Comparison of ENCODE assay signal across 9 mouse cellular contexts in the genomic region with DNA sequence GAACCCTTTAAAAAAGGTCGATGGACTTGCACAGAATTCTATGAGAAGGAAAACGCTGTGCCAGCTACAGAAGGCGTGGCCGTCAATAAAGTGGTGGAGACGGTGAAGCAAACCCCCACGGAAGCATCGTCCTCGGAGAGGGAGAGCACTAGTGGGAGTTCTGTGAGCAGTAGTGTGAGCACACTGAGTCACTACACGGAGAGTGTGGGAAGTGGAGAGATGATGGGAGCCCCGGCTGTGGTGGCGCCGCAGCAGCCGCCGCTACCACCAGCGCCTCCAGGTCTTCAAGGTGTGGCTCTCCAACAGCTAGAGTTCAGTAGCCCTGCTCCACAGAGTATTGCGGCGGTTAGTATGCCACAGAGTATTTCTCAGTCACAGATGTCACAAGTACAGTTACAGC. TPM values are rescaled to one million over a fixed set of nuclear protein-coding genes. Genes with fewer than 3 reads are reported as not detected.
DNase-seq lines count a peak whose midpoint lies in the region; ATAC-seq lines count a peak whose summit lies in the region.
"Had no signal": no experiment of that assay in that cellular context is flagged by ENCODE, and none has a peak within 500 bp of the region (broad histone marks: within the 10 kb centered on the region; RNA-seq: fewer than 3 reads in every experiment).

No protein-coding gene starts in this region.

- peaks cover 53% of the 10 kb centered on the region for H3K4me1 ChIP-seq in lung, embryonic 15.5 days
- peaks cover 64% of the 10 kb centered on the region for H3K4me1 ChIP-seq in forebrain, embryonic 15.5 days
- peaks cover 56% of the 10 kb centered on the region for H3K4me1 ChIP-seq in limb, embryonic 13.5 days
- H3K4me1 ChIP-seq in liver, embryonic 12.5 days, result peaks cover 37% of the 10 kb centered on the region

- no peak overlapping the region for H3K9ac ChIP-seq in lung, embryonic 15.5 days
- H3K9ac ChIP-seq in forebrain, embryonic 15.5 days (replicated peaks), result peak overlapping the region; percentile 99; the same call in 1 of the 2 replicates
- no peak overlapping the region for H3K9ac ChIP-seq in limb, embryonic 13.5 days
- no peak overlapping the region for H3K9ac ChIP-seq in liver, embryonic 12.5 days

- WGBS in lung, embryonic 15.5 days, result 90% methylated on average over 17 of the region's 17 CpGs
- 89% methylated on average over 17 of the region's 17 CpGs for WGBS in forebrain, embryonic 15.5 days
- WGBS in limb, embryonic 13.5 days, result 94% methylated on average over 17 of the region's 17 CpGs
- WGBS in liver, embryonic 12.5 days (ENCODE audit: insufficient replicate concordance), result 90% methylated on average over 17 of the region's 17 CpGs

- H3K4me2 ChIP-seq in lung, embryonic 15.5 days, result peak overlapping the region; percentile 89; the same call in 1 of the 2 replicates
- H3K4me2 ChIP-seq in forebrain, embryonic 15.5 days (replicated peaks), result peak overlapping the region; percentile 91
- H3K4me2 ChIP-seq in limb, embryonic 13.5 days (replicated peaks), result peak overlapping the region; percentile 95
- no peak overlapping the region for H3K4me2 ChIP-seq in liver, embryonic 12.5 days

- no peak overlapping the region for H3K4me3 ChIP-seq in lung, embryonic 15.5 days
- H3K4me3 ChIP-seq in forebrain, embryonic 15.5 days, result peak overlapping the region; percentile 81
- H3K4me3 ChIP-seq in limb, embryonic 13.5 days, result 0 out of 2 replicates have a peak overlapping the region, but pooled peaks have one; percentile 96
- H3K4me3 ChIP-seq in liver, embryonic 12.5 days, result no peak overlapping the region

- no peak for ATAC-seq in lung, embryonic 15.5 days (ENCODE audit: borderline replicate concordance, extremely low read depth, low FRiP score, low TSS enrichment)
- no peak for ATAC-seq in forebrain, embryonic 15.5 days (replicated peaks)
- no peak for ATAC-seq in limb, embryonic 13.5 days (ENCODE audit: low FRiP score, low read depth)
- no peak for ATAC-seq in liver, embryonic 12.5 days

- DNase-seq in lung, postnatal 36 days, result no peak
- peak; percentile 44 for DNase-seq in right cerebral cortex, postnatal 25 days
- DNase-seq in adrenal gland, postnatal 14 days, result no peak
- no peak for DNase-seq in adrenal gland, adult (ENCODE audit: inconsistent age in 2 of 2, low spot score in 1 of 2)

- peaks cover 17% of the 10 kb centered on the region for H3K36me3 ChIP-seq in lung, embryonic 15.5 days
- H3K36me3 ChIP-seq in forebrain, embryonic 15.5 days, result peaks cover 25% of the 10 kb centered on the region
- H3K36me3 ChIP-seq in limb, embryonic 13.5 days, result peaks cover 35% of the 10 kb centered on the region
- peaks cover 20% of the 10 kb centered on the region for H3K36me3 ChIP-seq in liver, embryonic 12.5 days

- no peak overlapping the region for H3K27ac ChIP-seq in lung, embryonic 15.5 days
- H3K27ac ChIP-seq in forebrain, embryonic 15.5 days (replicated peaks), result 0 out of 2 replicates have a peak overlapping the region, but pooled peaks have one; percentile 3
- no peak overlapping the region for H3K27ac ChIP-seq in limb, embryonic 13.5 days
- no peak overlapping the region for H3K27ac ChIP-seq in liver, embryonic 12.5 days
- H3K27ac ChIP-seq: macrophage had no signal

- no peaks in the 10 kb centered on the region for H3K27me3 ChIP-seq in lung, embryonic 15.5 days
- no peaks in the 10 kb centered on the region for H3K27me3 ChIP-seq in forebrain, embryonic 15.5 days
- H3K27me3 ChIP-seq in limb, embryonic 13.5 days, result no peaks in the 10 kb centered on the region
- peaks cover 38% of the 10 kb centered on the region for H3K27me3 ChIP-seq in liver, embryonic 12.5 days (replicated peaks)

- no peaks in the 10 kb centered on the region for H3K9me3 ChIP-seq in lung, embryonic 15.5 days
- no peaks in the 10 kb centered on the region for H3K9me3 ChIP-seq in forebrain, embryonic 15.5 days
- no peaks in the 10 kb centered on the region for H3K9me3 ChIP-seq in limb, embryonic 13.5 days
- H3K9me3 ChIP-seq in liver, embryonic 12.5 days (replicated peaks), result no peaks in the 10 kb centered on the region

RNA-seq across cellular contexts. Expression of a gene that starts 2.6 kb away (rescaled TPM):
- 625 and 654 TPM in 2 replicates for polyA plus RNA-seq in lung, embryonic 15.5 days (2015; fragmentation: Nextera tagmentation; extraction: Ambion mirVana)
- 711 and 729 TPM in 2 replicates for polyA plus RNA-seq in forebrain, embryonic 15.5 days (2015; fragmentation: Nextera tagmentation; extraction: Ambion mirVana)
- 767 and 777 TPM in 2 replicates for polyA plus RNA-seq in limb, embryonic 13.5 days (2015; fragmentation: Nextera tagmentation; extraction: Ambion mirVana)
- total RNA-seq in adrenal gland, postnatal 14 days (2021), result 788 and 846 TPM in 2 replicates
- polyA plus RNA-seq in liver, embryonic 12.5 days (2016; fragmentation: Nextera tagmentation; extraction: Ambion mirVana), result 133 and 145 TPM in 2 replicates

Comparison
In these comparisons a context has a peak if more than half of its experiments do, and no peak if none do; other contexts are left out.
1. H3K4me3 ChIP-seq: peak in forebrain, embryonic 15.5 days (single experiment) and limb, embryonic 13.5 days (single experiment); none in lung, embryonic 15.5 days (single experiment) and liver, embryonic 12.5 days (single experiment).